Mouse (Mus musculus): ENCODE measurements around the gene Aldh1a3. TPM values are rescaled to one million over a fixed set of nuclear protein-coding genes. Genes with fewer than 3 reads are reported as not detected.

Aldh1a3 gene
- polyA plus RNA-seq, 1 experiment = 1.8 TPM

DNA sequence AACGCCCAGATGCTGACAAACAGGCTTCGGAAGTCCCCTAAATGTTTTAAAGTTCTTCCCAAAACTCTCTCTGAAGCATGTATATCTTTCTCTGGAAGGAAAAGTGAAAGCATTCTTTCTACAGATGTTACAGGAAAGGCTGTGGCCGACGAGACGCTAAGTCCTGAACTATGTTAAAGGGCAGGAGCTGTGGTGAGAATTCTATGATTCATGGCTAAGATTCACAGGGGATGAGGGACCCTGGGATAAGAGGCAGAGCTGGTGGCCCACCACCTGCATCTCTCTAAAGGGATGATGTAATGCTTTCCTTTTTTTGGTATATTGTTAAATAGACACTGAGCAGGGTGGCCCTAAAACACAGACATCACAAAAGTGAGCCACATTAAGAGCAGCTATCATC lies 84.0 kb downstream of the Aldh1a3 start:
- H3K4me1 ChIP-seq (replicated peaks; ENCODE audit: control insufficient read depth, insufficient read depth, low read length) = no peaks in the 10 kb centered on the region
- DNase-seq = no peak
- 56% methylated on average over 5 of the region's 5 CpGs for WGBS
- no peak overlapping the region for H3K4me3 ChIP-seq (ENCODE audit: control insufficient read depth, insufficient read depth, low read length)
- H3K36me3 ChIP-seq (ENCODE audit: control insufficient read depth, insufficient read depth, low read length) = no peaks in the 10 kb centered on the region
- TF ChIP-seq POLR2A (IDR thresholded peaks at IDR 0.05; ENCODE audit: control insufficient read depth, extremely low read depth, insufficient read depth, low read length, poor library complexity) = no peak
- no peak for TF ChIP-seq CTCF (IDR thresholded peaks at IDR 0.05; ENCODE audit: borderline replicate concordance, control insufficient read depth, extremely low read depth, insufficient read depth, low read length, poor library complexity)
- no peaks in the 10 kb centered on the region for H3K27me3 ChIP-seq (ENCODE audit: control insufficient read depth, insufficient read depth, low read length)
- H3K27ac ChIP-seq (ENCODE audit: control insufficient read depth, insufficient read depth, low read length) = no peak overlapping the region

GRCm38 (mm10) chr7:66342831-66343230 lies 84.5 kb downstream of the Aldh1a3 start:
- 84% methylated on average over 6 of the region's 6 CpGs for WGBS
- TF ChIP-seq CTCF (IDR thresholded peaks at IDR 0.05; ENCODE audit: borderline replicate concordance, control insufficient read depth, extremely low read depth, insufficient read depth, low read length, poor library complexity) (no peak), POLR2A (IDR thresholded peaks at IDR 0.05; ENCODE audit: control insufficient read depth, extremely low read depth, insufficient read depth, low read length, poor library complexity) (no peak)
- H3K27me3 ChIP-seq (ENCODE audit: control insufficient read depth, insufficient read depth, low read length) = no peaks in the 10 kb centered on the region
- no peaks in the 10 kb centered on the region for H3K4me1 ChIP-seq (replicated peaks; ENCODE audit: control insufficient read depth, insufficient read depth, low read length)
- no peak overlapping the region for H3K4me3 ChIP-seq (ENCODE audit: control insufficient read depth, insufficient read depth, low read length)
- no peak for DNase-seq
- H3K27ac ChIP-seq (ENCODE audit: control insufficient read depth, insufficient read depth, low read length) = peak overlapping the region; percentile 33; the same call in 1 of the 2 replicates
- H3K36me3 ChIP-seq (ENCODE audit: control insufficient read depth, insufficient read depth, low read length) = no peaks in the 10 kb centered on the region

- Histone ChIP-seq H3K4me3 (ENCODE audit: control insufficient read depth, insufficient read depth, low read length) (no peak overlapping the region), H3K27ac (ENCODE audit: control insufficient read depth, insufficient read depth, low read length) (no peak overlapping the region), H3K4me1 (replicated peaks; ENCODE audit: control insufficient read depth, insufficient read depth, low read length) (no peaks in the 10 kb centered on the region), H3K27me3 (ENCODE audit: control insufficient read depth, insufficient read depth, low read length) (no peaks in the 10 kb centered on the region), H3K36me3 (ENCODE audit: control insufficient read depth, insufficient read depth, low read length) (no peaks in the 10 kb centered on the region)
- peak; percentile 13 for DNase-seq
- 54% methylated on average over 4 of the region's 4 CpGs for WGBS
- TF ChIP-seq CTCF (IDR thresholded peaks at IDR 0.05; ENCODE audit: borderline replicate concordance, control insufficient read depth, extremely low read depth, insufficient read depth, low read length, poor library complexity) (no peak), POLR2A (IDR thresholded peaks at IDR 0.05; ENCODE audit: control insufficient read depth, extremely low read depth, insufficient read depth, low read length, poor library complexity) (no peak)
Measured at GRCm38 (mm10) chr7:66342323-66342722, 85.0 kb downstream of the Aldh1a3 start.

Other genes with a start within 250 kb of the Aldh1a3 start
- gene Gm10974, start 61.6 kb downstream of the Aldh1a3 start, polyA plus RNA-seq (2012; rRNA removed) = not detected in 2 replicates
- gene Lrrk1, start 39.2 kb downstream of the Aldh1a3 start, polyA plus RNA-seq (2012; rRNA removed) = 24.0 and 29.9 TPM in 2 replicates